Mouse (Mus musculus) bone marrow, adult 2 months (tissue): Measurements from ENCODE around the gene Fbxl13.

Experiments
- CTCF ChIP-seq: fragments of 200-500 bp; IDR thresholded peaks from 2 replicates; pipeline ENCODE4 v1.5.1; 2011; ENCODE audit warnings: low read length, control low read depth; ENCODE audit not compliant: control insufficient read depth, insufficient read depth
- POLR2A ChIP-seq: fragments of 200-500 bp; IDR thresholded peaks from 2 replicates; pipeline ENCODE4 v1.6.1; 2011; ENCODE audit warnings: low read depth, mild to moderate bottlenecking, control low read depth, low read length, borderline replicate concordance; ENCODE audit not compliant: control insufficient read depth

DNA sequence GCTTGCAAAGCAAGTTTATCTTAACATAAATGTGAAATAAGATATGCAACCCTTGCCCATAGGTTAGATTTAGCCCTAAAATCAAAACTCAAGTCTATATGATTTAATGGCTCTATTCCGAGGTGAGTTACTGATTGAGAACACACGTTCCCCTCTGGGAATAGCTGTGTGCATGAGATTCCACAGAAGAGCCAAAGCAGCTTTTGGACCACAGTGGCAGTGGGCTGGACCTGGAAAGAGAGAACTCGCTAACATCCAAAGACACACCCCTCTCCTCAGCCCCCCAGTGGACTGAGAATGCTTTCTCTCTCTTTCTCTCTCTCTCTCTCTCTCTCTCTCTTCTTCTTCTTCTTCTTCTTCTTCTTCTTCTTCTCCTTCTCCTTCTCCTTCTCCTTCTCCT is 100.6 kb downstream of the Fbxl13 start:
- TF ChIP-seq POLR2A (no peak), CTCF (no peak)
